ENCODE assay signal across 19 mouse cellular contexts in the genomic region with DNA sequence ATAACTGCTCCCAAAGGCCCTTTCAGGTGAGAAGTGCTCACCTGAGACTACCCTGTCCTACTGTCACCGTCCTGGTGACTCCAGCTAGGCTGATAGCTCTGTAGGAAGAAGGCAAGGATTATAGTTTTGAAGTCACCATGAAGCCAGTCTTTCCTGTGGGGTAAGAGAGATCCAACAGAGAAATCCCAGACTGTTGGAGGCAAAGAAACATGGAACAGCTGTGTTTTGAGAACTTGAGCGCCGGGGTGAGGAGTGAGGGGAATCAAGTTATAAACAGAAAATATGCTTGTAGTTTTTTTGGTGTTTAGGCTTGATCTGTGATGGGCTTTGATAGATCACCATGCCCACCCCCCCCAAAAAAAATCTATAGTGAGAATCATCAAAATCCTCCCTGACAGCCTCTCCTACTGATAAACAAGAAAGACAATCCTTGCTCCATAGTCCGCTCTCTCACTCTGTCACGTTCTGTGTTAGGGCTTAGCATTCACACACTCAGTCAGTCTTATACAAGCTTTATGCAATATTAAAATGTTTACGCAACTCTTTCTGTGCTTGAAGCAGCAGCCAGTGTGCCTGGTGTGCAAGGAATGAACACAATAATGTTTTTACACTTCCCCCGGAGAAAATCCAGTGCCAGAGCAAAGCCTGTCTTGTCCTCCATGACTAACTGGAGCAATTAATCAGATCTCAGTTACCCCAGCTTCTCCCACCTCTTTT.
"Had no signal": no experiment of that assay in that cellular context is flagged by ENCODE, and none has a peak within 500 bp of the region (broad histone marks: within the 10 kb centered on the region; RNA-seq: fewer than 3 reads in every experiment).

No protein-coding gene starts in this region.

- DNase-seq: kidney, adult 11 months; kidney, adult 8-10 months; kidney, postnatal 10 days; kidney, postnatal 36 days; layer of hippocampus, postnatal 36 days; liver, embryonic 13.5 days; lung, postnatal 36 days; midbrain, embryonic 14.5 days; right cerebral cortex, adult 18-20 months; right cerebral cortex, postnatal 14 days; right cerebral cortex, postnatal 4 days; thymus, postnatal 36 days had no signal

- H3K27ac ChIP-seq: intestine, embryonic 15.5 days; kidney, embryonic 15.5 days; left cerebral cortex, adult 2 months; liver, embryonic 13.5 days; midbrain, embryonic 10.5 days; neural tube, embryonic 12.5 days; neural tube, embryonic 15.5 days had no signal

- H3K4me1 ChIP-seq: intestine, embryonic 15.5 days; kidney, embryonic 15.5 days; liver, embryonic 13.5 days; megakaryocyte, embryonic 14.5 days had no signal

- H3K9ac ChIP-seq: intestine, embryonic 15.5 days; kidney, embryonic 15.5 days; liver, embryonic 13.5 days; neural tube, embryonic 12.5 days; neural tube, embryonic 15.5 days had no signal

- H3K4me3 ChIP-seq: intestine, embryonic 15.5 days; kidney, embryonic 15.5 days; left cerebral cortex, adult 2 months; liver, embryonic 13.5 days; megakaryocyte, embryonic 14.5 days; midbrain, embryonic 10.5 days; neural tube, embryonic 12.5 days; neural tube, embryonic 15.5 days had no signal

- ATAC-seq: intestine, embryonic 15.5 days had no signal

- H3K27me3 ChIP-seq: intestine, embryonic 15.5 days; kidney, embryonic 15.5 days; liver, embryonic 13.5 days; megakaryocyte, embryonic 14.5 days; neural tube, embryonic 12.5 days; neural tube, embryonic 15.5 days had no signal

- H3K4me2 ChIP-seq: intestine, embryonic 15.5 days; kidney, embryonic 15.5 days; liver, embryonic 13.5 days; neural tube, embryonic 12.5 days; neural tube, embryonic 15.5 days had no signal

- H3K36me3 ChIP-seq: intestine, embryonic 15.5 days; kidney, embryonic 15.5 days; liver, embryonic 13.5 days; midbrain, embryonic 10.5 days; neural tube, embryonic 12.5 days; neural tube, embryonic 15.5 days had no signal

- H3K9me3 ChIP-seq: intestine, embryonic 15.5 days; kidney, embryonic 15.5 days; liver, embryonic 13.5 days; midbrain, embryonic 10.5 days; neural tube, embryonic 12.5 days; neural tube, embryonic 15.5 days had no signal
